Comparison of ENCODE assay signal across 10 mouse cellular contexts in genomic region chr9:23312877-23313276, GRCm38 (mm10).
"Had no signal": no experiment of that assay in that cellular context is flagged by ENCODE, and none has a peak within 500 bp of the region (broad histone marks: within the 10 kb centered on the region; RNA-seq: fewer than 3 reads in every experiment).

No protein-coding gene starts in this region.

- DNase-seq: gastrocnemius, postnatal 36 days; heart, adult 2 months; heart, postnatal 4 days; kidney, adult 18-20 months; kidney, adult 8-10 months; kidney, postnatal 10 days; kidney, postnatal 25 days; kidney, postnatal 4 days; liver; liver, embryonic 13.5 days had no signal
